ENCODE assay signal across 10 mouse cellular contexts in the genomic region with DNA sequence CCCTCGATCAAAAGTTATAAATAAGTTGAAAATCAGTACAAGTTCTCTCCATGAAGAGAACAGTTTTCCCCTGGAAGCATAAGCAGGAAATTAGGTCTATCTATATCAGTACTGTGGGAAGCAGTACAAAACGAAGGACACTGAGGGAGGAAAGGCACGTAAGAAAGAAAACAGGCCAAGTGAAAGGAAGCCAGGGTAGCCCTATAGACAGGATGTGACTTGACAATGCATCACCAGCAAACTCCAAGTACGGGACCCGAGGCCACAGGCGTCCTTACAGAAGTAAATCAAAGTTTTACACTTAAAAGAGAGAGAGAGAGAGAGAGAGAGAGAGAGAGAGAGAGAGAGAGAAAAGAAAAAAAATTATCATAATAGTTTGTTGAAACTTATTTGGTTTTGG. TPM values are rescaled to one million over a fixed set of nuclear protein-coding genes. Genes with fewer than 3 reads are reported as not detected.
DNase-seq lines count a peak whose midpoint lies in the region; ATAC-seq and TF ChIP-seq lines count a peak whose summit lies in the region.
"Had no signal": no experiment of that assay in that cellular context is flagged by ENCODE, and none has a peak within 500 bp of the region (broad histone marks: within the 10 kb centered on the region; RNA-seq: fewer than 3 reads in every experiment).

No protein-coding gene starts in this region.

- H3K27ac ChIP-seq in lung, embryonic 14.5 days (ENCODE audit: low read depth) = peak overlapping the region; percentile 50; the same call in 1 of the 2 replicates
- H3K27ac ChIP-seq in heart, embryonic 16.5 days (ENCODE audit: low read length) = peak overlapping the region; percentile 80
- H3K27ac ChIP-seq in neural tube, embryonic 14.5 days (ENCODE audit: low read depth, low read length) = no peak overlapping the region
- H3K27ac ChIP-seq in left cerebral cortex, adult 2 months = no peak overlapping the region
- H3K27ac ChIP-seq: liver, embryonic 15.5 days had no signal

- DNase-seq in embryo, embryonic 10 days (ENCODE audit: low spot score) = peak; percentile 35
- DNase-seq in embryo, embryonic 9.5 days (ENCODE audit: extremely low spot score) = no peak
- peak; percentile 39 for DNase-seq in lung, embryonic 14.5 days
- no peak for DNase-seq in lung, postnatal 36 days
- DNase-seq in left cerebral cortex, adult 2 months (ENCODE audit: extremely low spot score in 1 of 2, low spot score in 2 of 2) = no peak
- no peak for DNase-seq in spleen, postnatal 36 days (ENCODE audit: low spot score in 2 of 2)
- DNase-seq: cerebellum, adult 9-11 months had no signal

- peak overlapping the region; percentile 70 for H3K4me3 ChIP-seq in lung, embryonic 14.5 days (ENCODE audit: low read depth, low read length)
- H3K4me3 ChIP-seq in heart, embryonic 16.5 days (ENCODE audit: low read length) = peak overlapping the region; percentile 74
- H3K4me3 ChIP-seq in neural tube, embryonic 14.5 days (ENCODE audit: low read depth, low read length) = no peak overlapping the region
- no peak overlapping the region for H3K4me3 ChIP-seq in left cerebral cortex, adult 2 months

- H3K4me1 ChIP-seq in lung, embryonic 14.5 days (ENCODE audit: insufficient read depth) = peaks cover 8% of the 10 kb centered on the region
- H3K4me1 ChIP-seq in heart, embryonic 16.5 days (ENCODE audit: control insufficient read depth, insufficient read depth, low read length) = peaks cover 43% of the 10 kb centered on the region
- H3K4me1 ChIP-seq in neural tube, embryonic 14.5 days (ENCODE audit: control insufficient read depth, insufficient read depth, low read length) = peaks cover 17% of the 10 kb centered on the region; the same call in 1 of the 2 replicates

- no peaks in the 10 kb centered on the region for H3K36me3 ChIP-seq in lung, embryonic 14.5 days (ENCODE audit: insufficient read depth)
- H3K36me3 ChIP-seq in heart, embryonic 16.5 days (ENCODE audit: control insufficient read depth, insufficient read depth) = no peaks in the 10 kb centered on the region
- H3K36me3 ChIP-seq in neural tube, embryonic 14.5 days (ENCODE audit: control insufficient read depth, insufficient read depth, low read length) = no peaks in the 10 kb centered on the region
- H3K36me3 ChIP-seq: liver, embryonic 15.5 days had no signal

- H3K27me3 ChIP-seq in lung, embryonic 14.5 days (ENCODE audit: insufficient read depth, low read length) = peaks cover 17% of the 10 kb centered on the region; the same call in 1 of the 2 replicates
- H3K27me3 ChIP-seq in heart, embryonic 16.5 days (ENCODE audit: control insufficient read depth, insufficient read depth, low read length) = no peaks in the 10 kb centered on the region
- peaks cover 4% of the 10 kb centered on the region for H3K27me3 ChIP-seq in neural tube, embryonic 14.5 days (ENCODE audit: control insufficient read depth, insufficient read depth, low read length)

- peak overlapping the region; percentile 98 for H3K4me2 ChIP-seq in lung, embryonic 14.5 days
- peak overlapping the region; percentile 81 for H3K4me2 ChIP-seq in heart, embryonic 16.5 days (ENCODE audit: low read depth, low read length)
- H3K4me2 ChIP-seq in neural tube, embryonic 14.5 days (ENCODE audit: low read depth, low read length) = peak overlapping the region; percentile 14; the same call in 1 of the 2 replicates

- no peak for TF ChIP-seq CTCF in lung, embryonic 14.5 days (IDR thresholded peaks at IDR 0.05; ENCODE audit: low read depth)
- TF ChIP-seq CTCF in left cerebral cortex, adult 2 months (IDR thresholded peaks at IDR 0.05) = no peak

- ATAC-seq in lung, embryonic 14.5 days (ENCODE audit: insufficient read depth) = no peak
- ATAC-seq in heart, embryonic 16.5 days (replicated peaks; ENCODE audit: extremely low read depth, insufficient read depth, low FRiP score) = no peak
- no peak for ATAC-seq in neural tube, embryonic 14.5 days (ENCODE audit: low read depth)

- WGBS in lung, embryonic 14.5 days = 31% methylated on average over 6 of the region's 6 CpGs
- WGBS in heart, embryonic 16.5 days = 44% methylated on average over 6 of the region's 6 CpGs
- WGBS in neural tube, embryonic 14.5 days = 27% methylated on average over 6 of the region's 6 CpGs

- no peaks in the 10 kb centered on the region for H3K9me3 ChIP-seq in lung, embryonic 14.5 days (ENCODE audit: low read depth, low read length)
- no peaks in the 10 kb centered on the region for H3K9me3 ChIP-seq in heart, embryonic 16.5 days (replicated peaks; ENCODE audit: control insufficient read depth, low read length)
- H3K9me3 ChIP-seq in neural tube, embryonic 14.5 days (ENCODE audit: control insufficient read depth, low read length) = no peaks in the 10 kb centered on the region
- H3K9me3 ChIP-seq: liver, embryonic 15.5 days had no signal

- intact Hi-C loops in left cerebral cortex, adult 2 months (cut with DNase I) = no loop called here

- H3K9ac ChIP-seq in lung, embryonic 14.5 days = no peak overlapping the region
- peak overlapping the region; percentile 40; the same call in 1 of the 2 replicates for H3K9ac ChIP-seq in heart, embryonic 16.5 days (ENCODE audit: low read length)
- no peak overlapping the region for H3K9ac ChIP-seq in neural tube, embryonic 14.5 days (replicated peaks; ENCODE audit: low read depth, low read length)
- H3K9ac ChIP-seq: liver, embryonic 15.5 days had no signal

RNA-seq across cellular contexts. Expression of a gene that starts 2.8 kb away (rescaled TPM):
- 11.4 and 15.5 TPM in 2 replicates for polyA plus RNA-seq in lung, embryonic 14.5 days (2014; fragmentation: Nextera tagmentation; extraction: Ambion mirVana)
- polyA plus RNA-seq in heart, embryonic 16.5 days (2015; fragmentation: Nextera tagmentation; extraction: Ambion mirVana) = 30.5 and 31.4 TPM in 2 replicates
- 7.5 and 7.9 TPM in 2 replicates for polyA plus RNA-seq in neural tube, embryonic 14.5 days (2014; fragmentation: Nextera tagmentation; extraction: Ambion mirVana)
- total RNA-seq in left cerebral cortex, adult 2 months (2021) = 10 to 100 TPM; 10.1 to 11.5 TPM

Comparison
In these comparisons a context has a peak if more than half of its experiments do, and no peak if none do; other contexts are left out.
1. DNase-seq: peak in embryo, embryonic 10 days (single experiment) and lung, embryonic 14.5 days (single experiment); none in embryo, embryonic 9.5 days (single experiment), lung, postnatal 36 days (single experiment), left cerebral cortex, adult 2 months (0 of 2) and spleen, postnatal 36 days (0 of 2).
2. H3K27ac ChIP-seq: peak in lung, embryonic 14.5 days (single experiment) and heart, embryonic 16.5 days (single experiment); none in neural tube, embryonic 14.5 days (single experiment) and left cerebral cortex, adult 2 months (single experiment).
3. H3K4me2 ChIP-seq: peak in every context shown above with its lines; median percentile 98 in lung, embryonic 14.5 days; 81 in heart, embryonic 16.5 days; 14 in neural tube, embryonic 14.5 days.
4. H3K4me3 ChIP-seq: peak in lung, embryonic 14.5 days (single experiment) and heart, embryonic 16.5 days (single experiment); none in neural tube, embryonic 14.5 days (single experiment) and left cerebral cortex, adult 2 months (single experiment).